Mouse (Mus musculus) gastrocnemius, postnatal 36 days (tissue): ENCODE measurements at regions not wholly inside any gene's neighbourhood (a gene's known extent, or its start where the extent isn't known, plus 50 kb on each side); places are given as distances from the start of the nearest gene placed in this dataset.
A peak's percentile ranks its signal among the peaks of the same experiment; 100 is the strongest.

ENCODE experiments used
- DNase-seq, 2 experiments: peaks; one replicate each; pipeline ENCODE4 v3.0.0; 2022
- intact Hi-C: fragments of 180-260 bp; cut with DNase I; formaldehyde crosslinking; loops from one replicate; pipeline ENCODE4 v1.15.1; 2025

GRCm38 (mm10) chr4:40537859-40538258 lies 65.9 kb downstream of the Tmem215 start:
- intact Hi-C loops: no loop called here

GRCm38 (mm10) chr4:40543085-40544048 lies 71.4 kb downstream of the Tmem215 start:
- intact Hi-C loops: no loop called here
- no peak for DNase-seq

More at GRCm38 (mm10) chr4:40537859-40538258, 65.9 kb downstream of the Tmem215 start:
- DNase-seq: no peak

- intact Hi-C loops: no loop called here
- DNase-seq: no peak
Observed at GRCm38 (mm10) chr4:40544056-40544455, 72.1 kb downstream of the Tmem215 start.

- no peak for DNase-seq
- intact Hi-C loops: no loop called here
Observed at GRCm38 (mm10) chr4:40544806-40545205, 72.8 kb downstream of the Tmem215 start.

- intact Hi-C loops: no loop called here
- no peak for DNase-seq
Observed at GRCm38 (mm10) chr4:40545700-40546099, 73.7 kb downstream of the Tmem215 start.

- intact Hi-C loops: no loop called here
- DNase-seq: no peak
Observed at GRCm38 (mm10) chr4:40559824-40560223, 87.8 kb downstream of the Tmem215 start.

- DNase-seq: no peak
- intact Hi-C loops: no loop called here
Observed at GRCm38 (mm10) chr4:40573300-40573699, 101.3 kb downstream of the Tmem215 start.

GRCm38 (mm10) chr4:40575951-40576350 lies 104.0 kb downstream of the Tmem215 start:
- DNase-seq: no peak
- intact Hi-C loops: no loop called here

GRCm38 (mm10) chr4:40584436-40584835 lies 112.5 kb downstream of the Tmem215 start:
- intact Hi-C loops: no loop called here
- no peak for DNase-seq

GRCm38 (mm10) chr4:40584940-40585571 lies 113.1 kb downstream of the Tmem215 start:
- intact Hi-C loops: no loop called here

GRCm38 (mm10) chr4:40586045-40586444 lies 114.1 kb downstream of the Tmem215 start:
- no peak for DNase-seq
- intact Hi-C loops: no loop called here

More at GRCm38 (mm10) chr4:40584940-40585571, 113.1 kb downstream of the Tmem215 start:
- peak; percentile 29 to 40 for DNase-seq

GRCm38 (mm10) chr4:40587254-40587653 lies 115.3 kb downstream of the Tmem215 start:
- intact Hi-C loops: no loop called here
- DNase-seq: no peak

- no peak for DNase-seq
- intact Hi-C loops: no loop called here
Observed at GRCm38 (mm10) chr4:40593806-40594205, 109.2 kb downstream of the Aptx start.

- intact Hi-C loops: no loop called here
- DNase-seq: no peak
Observed at GRCm38 (mm10) chr4:40625024-40625423, 78.0 kb downstream of the Aptx start.

- no peak for DNase-seq
- intact Hi-C loops: no loop called here
Observed at GRCm38 (mm10) chr4:40625911-40626310, 77.1 kb downstream of the Aptx start.
